Mouse (Mus musculus): Measurements from ENCODE around the gene Yipf1. TPM values are rescaled to one million over a fixed set of nuclear protein-coding genes. Genes with fewer than 3 reads are reported as not detected.

Yipf1 gene
- total RNA-seq (2021), result 10 to 100 TPM; 20.7 to 22.3 TPM

DNA sequence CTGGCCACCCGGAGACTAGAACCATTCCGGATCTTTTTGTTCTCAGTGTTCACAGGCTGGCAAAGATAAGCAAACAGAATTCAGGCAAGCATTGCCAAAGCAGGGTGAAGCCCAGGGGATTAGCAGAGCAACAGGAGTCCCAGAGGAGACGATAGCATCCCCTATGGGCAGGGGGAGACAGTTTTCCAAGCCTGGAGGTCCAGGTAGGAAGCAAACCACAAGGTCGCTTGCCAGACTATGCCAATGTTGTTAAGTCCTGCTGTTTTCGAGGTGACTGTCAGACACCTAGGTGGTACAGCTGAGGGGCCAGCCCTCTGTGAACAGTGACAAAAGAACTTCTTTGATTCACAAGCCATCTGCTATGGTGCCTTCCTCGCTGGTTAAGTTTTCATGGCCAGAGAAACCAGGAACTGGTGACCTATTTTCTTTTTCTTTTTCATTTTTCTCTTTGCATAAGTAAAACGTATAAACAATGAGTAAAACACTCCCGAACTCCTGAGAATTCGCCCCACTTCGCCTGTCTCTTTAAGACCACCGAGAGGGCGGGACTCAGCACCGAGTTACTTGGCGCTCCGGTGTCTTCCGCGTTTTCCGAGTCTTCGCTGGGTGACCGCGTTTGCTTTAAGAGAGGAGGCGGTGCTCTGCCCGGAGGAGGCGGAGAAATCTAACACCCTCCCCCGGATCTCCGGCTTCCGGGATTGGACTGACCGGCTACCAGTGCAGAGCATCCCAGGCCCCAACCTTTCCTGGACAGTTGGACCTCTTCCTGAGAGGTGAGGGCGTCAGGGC, at the start of gene Yipf1:
Yipf1 (plus strand) TSS at position 674 of the 789 bp plus-strand sequence.
- intact Hi-C loops (cut with DNase I), result loop anchor here (1.0 to 5.0 kb wide), 4 partner anchors 21 to 137 kb away; partner anchors contain the start of genes Hspb11, Lrrc42, Tceanc2 and Tmem59
- DNase-seq (ENCODE audit: low spot score), result peak; percentile 87

DNA sequence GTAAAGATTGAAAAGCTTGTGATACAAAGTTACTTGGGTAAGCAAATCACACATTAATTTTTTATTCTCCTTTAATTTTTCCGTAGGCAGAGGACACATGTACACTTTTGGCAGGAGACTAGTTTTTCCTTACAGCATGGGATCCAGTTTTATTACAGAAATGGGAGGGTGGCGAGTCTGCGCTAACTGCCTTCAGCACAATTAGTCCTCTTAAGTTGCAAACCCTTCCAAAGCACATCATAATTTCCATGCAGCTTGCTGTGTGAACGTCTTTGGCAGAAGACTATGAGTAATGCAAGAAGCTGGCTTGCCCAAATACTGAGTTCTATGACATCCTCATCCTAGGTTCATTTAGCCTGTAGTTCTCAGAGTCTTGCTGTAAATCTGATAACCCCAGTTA, 40.5 kb upstream of the Yipf1 start:
- no peak for DNase-seq (ENCODE audit: low spot score)
- intact Hi-C loops (cut with DNase I), result no loop called here

DNA sequence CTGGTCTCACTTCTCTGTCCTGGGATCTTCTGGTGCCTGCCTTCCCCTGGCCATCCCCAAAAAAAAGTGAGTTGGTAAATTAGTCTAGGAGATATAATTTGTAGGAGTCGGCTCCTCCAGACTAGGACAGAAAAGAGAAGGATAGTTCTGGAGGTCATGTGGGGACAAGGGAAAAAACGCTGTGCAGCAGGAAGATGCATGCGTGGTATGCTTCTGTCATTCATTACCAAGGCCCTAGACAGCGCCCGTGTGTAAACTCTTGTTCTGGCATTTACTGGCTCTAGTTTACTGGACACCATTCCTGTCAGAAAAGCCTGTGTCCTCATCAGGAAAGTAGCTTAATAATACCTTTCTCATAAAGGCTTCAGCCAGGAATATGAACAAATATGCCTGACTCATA, 39.7 kb upstream of the Yipf1 start:
- no peak for DNase-seq (ENCODE audit: low spot score)
- intact Hi-C loops (cut with DNase I), result no loop called here

DNA sequence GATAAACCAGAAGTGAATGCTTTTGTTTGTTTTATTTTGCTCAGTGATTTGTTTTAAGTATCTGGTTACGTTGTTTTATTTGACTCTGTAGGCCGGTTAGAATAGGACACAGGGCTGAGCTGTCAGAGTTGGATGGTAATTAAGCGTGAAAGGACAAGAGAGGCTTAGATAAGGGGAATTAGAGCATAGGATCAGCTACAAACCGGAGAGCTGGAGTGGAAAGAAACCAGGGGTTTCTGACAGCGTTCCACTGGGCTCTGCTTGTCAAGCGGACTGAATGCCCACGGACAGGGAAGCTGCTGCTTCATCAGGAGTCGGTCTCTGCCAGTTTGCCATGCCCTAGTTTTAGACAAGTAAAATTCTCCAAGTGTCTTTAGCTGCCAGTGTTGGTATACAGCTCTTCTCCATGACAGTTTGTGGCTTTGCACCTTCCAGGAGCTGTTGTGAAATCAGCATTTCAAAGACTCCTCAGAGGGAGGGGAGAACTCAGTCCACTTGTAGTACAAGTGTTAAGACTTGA, 35.9 kb upstream of the Yipf1 start:
- no peak for DNase-seq (ENCODE audit: low spot score)
- intact Hi-C loops (cut with DNase I), result no loop called here

DNA sequence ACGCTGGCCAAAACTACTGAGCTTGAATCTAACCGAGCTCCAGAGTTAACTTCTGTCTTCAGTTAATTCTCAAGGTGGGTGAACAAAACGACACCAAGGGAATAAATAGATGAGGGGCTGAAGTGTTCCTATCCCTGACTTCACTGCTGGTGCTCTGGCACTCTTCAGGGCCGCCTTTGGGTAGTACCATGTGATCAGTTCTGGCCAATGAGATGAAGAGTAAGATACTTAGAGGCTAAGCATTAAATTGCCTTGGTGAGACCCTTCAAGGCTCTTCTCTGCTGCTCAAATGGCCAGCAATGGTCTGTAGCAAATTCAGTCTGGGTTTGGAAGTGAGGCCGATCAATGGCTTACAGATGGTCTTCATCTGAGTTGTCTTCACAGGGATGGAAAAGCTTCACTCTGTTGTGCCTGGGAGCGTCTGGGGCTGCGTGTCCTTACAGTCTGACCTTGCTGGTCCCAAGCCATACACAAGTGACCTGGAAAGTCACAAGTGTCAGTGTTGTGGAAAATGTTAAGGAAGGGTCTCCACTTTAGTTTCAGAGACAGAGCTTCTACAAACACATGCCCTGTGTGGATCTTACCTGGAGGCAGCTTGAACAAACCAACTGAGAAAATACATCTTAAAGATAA, 33.2 kb upstream of the Yipf1 start:
- intact Hi-C loops (cut with DNase I), result no loop called here
- no peak for DNase-seq (ENCODE audit: low spot score)

DNA sequence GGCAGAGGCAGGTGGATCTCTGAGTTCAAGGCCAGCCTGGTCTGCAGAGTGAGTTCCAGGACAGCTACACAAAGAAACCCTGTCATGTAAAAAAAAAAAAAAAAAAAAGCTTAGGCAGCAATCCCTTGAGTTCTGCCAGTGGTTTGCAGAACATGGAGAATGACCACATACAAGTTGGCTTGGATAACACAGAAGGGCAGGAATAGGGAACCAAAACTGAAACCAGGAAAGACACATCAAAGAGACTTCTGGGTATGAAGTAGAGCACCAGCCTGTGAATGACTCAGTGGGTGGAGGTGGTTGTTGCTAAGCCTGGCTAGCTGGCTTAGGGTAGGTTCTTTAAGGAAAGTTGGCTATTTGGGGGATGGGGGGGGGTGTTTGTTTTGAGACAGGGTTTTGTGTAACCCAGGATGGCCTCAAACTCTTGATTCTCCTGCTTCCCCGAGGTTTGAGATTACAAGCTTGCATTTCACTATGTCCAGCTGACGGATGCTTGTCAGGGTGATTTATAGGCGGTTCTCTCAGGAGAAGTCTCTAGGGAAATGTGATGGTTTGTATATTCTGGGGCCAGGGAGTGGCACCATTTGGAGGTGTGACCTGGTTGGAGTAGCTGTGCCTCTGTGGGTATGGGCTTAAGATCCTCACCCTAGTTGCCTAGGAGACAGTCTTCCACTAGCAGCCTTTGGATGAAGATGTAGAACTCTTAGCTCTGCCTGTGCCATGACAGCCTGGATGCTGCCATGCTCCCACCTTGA, 28.5 kb upstream of the Yipf1 start:
- intact Hi-C loops (cut with DNase I), result no loop called here
- DNase-seq (ENCODE audit: low spot score), result no peak

DNA sequence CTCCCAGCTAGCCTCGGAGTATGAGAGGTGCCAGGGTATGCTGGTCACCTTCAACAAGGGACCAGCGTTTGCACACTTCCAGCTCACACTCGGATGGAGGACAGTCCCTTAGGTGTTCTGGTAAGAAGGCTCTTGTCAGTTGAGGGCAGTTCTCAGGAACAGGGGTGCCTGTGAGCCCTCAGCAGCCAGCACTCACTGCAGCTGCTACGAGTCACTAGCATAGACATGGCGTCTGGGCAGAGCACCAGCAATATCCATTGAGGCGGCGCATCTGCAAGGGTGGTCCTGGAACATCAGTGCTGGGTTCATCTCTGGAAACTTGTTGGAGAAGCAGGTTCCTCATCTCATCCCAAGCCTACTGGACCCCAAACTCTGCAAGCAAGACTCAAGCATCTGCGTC, 27.8 kb upstream of the Yipf1 start:
- intact Hi-C loops (cut with DNase I), result no loop called here
- no peak for DNase-seq (ENCODE audit: low spot score)

DNA sequence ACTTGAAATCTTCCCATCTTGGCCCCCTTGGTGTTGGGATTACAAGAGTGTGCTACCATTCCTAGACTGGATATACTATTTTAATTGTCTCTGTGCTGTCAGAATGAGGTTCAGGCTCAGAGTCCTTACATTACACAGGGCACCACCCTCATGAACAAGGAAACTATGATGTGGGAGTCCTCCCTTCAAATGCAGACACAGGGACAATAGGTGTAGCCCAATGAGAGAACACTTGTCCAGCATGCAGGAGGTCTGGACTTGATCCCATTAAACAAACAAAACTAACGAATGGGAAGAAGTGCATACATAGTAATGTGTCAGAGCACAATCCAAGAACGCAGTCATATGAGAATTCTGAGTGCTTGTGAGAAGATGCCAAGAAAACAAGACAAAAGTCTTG, 26.6 kb upstream of the Yipf1 start:
- intact Hi-C loops (cut with DNase I), result no loop called here
- no peak for DNase-seq (ENCODE audit: low spot score)

DNA sequence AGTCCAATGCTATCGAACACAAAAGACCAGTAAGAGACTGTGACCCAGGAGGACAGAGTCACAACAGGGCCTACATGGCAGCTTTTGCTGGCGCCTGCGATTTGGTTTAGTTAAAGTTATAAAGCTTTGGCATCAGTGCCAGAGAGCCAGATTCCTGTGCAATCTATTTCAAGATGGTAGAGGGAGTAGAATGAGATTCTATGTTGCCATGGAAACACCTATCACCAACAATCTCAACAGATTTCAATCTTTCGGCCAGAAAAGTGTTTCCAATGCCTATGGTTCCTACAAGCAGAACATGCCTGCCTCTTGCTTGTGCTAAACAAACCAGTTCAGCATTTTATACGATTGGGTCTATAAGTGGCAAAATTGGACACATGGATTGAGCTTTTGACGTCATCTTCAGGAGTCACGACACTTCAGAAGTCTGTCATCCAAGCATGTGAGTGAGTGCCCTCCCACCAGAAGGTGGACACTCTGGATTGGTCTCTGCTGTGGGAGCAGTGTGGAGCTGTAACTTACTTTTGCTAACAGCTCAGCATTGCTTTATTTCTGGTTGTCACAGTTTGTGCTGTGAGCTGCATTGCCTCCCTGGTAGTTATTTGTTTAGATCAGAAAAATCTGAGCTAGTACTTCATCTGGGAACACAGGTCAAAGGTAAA, 22.4 kb upstream of the Yipf1 start:
- no peak for DNase-seq (ENCODE audit: low spot score)
- intact Hi-C loops (cut with DNase I), result no loop called here

DNA sequence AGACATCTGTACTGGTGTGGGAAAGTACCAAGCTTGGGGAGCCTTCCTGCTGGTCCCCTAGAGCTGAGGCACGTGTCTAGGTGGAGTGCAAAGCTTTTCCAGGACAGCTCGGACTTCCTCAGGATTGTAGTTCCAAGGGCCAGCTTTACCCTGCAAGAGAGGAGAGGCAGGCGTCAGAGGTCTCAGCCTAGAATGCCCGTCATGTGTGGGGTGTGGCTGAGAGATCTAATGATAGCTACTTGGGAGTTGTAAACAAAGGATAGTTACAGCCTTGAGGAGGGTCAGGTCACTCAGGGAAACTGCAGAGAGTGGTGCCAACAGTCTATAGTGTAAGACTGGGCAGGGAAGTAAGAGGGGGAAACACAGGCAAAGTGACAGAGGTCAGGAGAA, 21.9 kb upstream of the Yipf1 start:
- DNase-seq (ENCODE audit: low spot score), result no peak
- intact Hi-C loops (cut with DNase I), result no loop called here

DNA sequence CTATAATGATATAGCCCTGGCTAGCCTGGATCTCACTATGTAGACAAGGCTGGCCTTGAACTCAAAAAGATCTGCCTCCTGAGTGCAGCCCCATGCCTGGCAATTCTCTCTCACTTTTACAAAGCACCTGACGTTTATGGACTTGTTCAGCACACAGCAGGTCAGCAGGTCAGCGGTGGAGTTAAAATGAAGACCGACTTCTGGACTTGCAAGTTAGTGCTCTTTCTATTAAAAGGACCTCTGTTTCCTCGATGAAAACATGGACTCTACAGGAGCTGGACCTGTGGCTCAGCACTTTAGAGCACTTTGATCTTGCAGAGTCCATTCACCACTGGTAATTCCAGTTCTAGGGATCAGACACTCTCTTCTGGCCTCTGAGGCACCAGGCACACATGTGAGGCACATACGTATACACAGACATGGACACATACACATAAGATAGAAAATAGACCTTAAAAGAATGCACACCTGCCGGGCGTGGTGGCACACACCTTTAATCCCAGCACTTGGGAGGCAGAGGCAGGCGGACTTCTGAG, 16.0 kb upstream of the Yipf1 start:
- no peak for DNase-seq (ENCODE audit: low spot score)
- intact Hi-C loops (cut with DNase I), result no loop called here

DNA sequence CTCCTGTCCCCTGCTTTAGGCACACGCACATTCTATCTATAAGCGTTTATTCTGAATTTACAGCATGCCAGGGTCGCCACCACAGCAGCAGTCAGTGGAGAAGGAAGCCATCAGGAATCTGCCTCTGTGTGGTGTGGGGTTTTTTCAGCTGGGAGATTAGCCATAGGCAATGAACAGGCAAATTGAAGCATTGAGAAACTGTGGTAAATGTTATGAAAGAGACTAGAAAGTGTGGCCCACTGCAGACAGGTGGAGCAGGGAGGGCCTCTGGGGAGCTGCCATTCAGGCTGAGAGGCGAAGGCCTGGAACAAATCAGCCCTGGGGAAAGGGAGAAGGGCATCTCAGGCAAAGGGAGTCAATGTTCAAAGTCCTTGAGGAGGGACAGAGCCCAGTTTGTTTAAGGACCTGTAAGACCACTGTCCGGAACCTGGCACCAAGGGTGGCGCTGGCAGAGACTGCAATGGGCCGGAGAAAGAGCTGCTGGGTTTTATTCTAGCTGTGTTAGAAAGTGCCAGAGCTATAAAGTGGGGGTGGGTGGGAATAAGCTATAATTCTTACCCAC, 14.3 kb upstream of the Yipf1 start:
- DNase-seq (ENCODE audit: low spot score), result no peak
- intact Hi-C loops (cut with DNase I), result no loop called here

DNA sequence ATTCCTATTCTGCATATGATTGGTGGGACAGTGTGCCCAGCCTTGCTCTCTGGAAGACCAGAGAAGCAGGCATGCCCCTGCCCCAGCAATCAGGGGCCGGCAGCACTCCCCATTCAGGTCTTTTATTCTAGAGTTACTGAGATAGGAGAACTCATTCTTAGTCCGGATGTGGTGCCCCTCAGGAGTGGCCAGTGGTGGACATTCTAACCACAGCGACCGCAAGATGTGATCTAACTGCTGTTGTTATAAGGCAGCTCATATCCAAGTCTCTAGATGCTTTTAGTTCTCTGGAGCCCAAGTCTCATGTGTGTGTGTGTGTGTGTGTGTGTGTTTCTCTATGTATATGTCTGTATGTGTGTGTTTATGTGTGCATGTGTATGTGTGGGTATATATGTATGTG, 13.8 kb upstream of the Yipf1 start:
- intact Hi-C loops (cut with DNase I), result no loop called here
- DNase-seq (ENCODE audit: low spot score), result no peak

DNA sequence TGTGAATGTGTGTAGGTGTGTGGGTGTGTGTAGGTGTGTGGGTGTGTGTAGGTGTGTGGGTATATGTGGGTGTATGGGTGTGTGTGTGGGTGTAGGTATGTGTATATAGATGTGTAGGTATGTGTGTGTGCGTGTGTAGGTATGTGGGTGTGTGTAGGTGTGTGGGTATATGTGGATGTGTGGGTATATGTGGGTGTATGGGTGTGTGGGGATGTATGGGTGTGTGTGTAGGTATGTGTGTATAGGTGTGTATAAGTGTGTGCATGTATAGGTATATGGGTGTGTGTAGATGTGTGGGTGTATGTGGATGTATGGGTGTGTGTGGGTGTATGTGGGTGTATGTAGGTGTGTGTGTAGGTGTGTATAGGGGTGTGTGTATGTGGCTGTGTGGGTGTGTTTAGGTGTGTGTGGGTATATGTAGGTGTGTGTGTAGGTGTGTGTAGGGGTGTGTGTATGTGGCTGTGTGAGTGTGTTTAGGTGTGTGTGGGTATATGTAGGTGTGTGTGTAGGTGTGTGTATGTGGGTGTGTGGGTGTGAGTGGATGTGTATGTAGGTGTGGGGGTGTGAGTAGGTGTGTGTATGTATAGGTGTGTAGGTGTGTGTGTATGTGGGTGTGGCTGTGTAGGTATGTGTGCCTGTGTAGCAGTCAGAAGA, 13.1 kb upstream of the Yipf1 start:
- intact Hi-C loops (cut with DNase I), result no loop called here
- DNase-seq (ENCODE audit: low spot score), result no peak

DNA sequence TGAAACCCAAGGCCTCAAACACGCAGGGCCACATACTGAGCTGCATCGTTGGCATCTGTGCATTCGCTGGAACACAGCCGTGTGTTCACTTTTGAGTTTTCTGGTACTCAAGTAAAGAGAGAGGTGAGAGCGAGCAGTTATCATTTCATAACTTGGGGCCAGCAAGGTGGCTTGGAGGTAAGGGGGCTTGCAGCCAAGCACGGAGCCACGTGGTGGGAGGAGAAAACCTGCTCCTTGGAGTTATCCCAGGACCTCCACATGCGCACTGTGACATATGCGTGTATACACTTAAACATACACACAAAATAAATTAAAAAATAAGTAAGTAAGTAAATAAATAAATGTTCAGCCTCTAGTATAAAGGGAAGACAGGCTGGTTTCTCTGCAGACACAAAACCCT, 11.9 kb upstream of the Yipf1 start:
- intact Hi-C loops (cut with DNase I), result no loop called here
- no peak for DNase-seq (ENCODE audit: low spot score)

DNA sequence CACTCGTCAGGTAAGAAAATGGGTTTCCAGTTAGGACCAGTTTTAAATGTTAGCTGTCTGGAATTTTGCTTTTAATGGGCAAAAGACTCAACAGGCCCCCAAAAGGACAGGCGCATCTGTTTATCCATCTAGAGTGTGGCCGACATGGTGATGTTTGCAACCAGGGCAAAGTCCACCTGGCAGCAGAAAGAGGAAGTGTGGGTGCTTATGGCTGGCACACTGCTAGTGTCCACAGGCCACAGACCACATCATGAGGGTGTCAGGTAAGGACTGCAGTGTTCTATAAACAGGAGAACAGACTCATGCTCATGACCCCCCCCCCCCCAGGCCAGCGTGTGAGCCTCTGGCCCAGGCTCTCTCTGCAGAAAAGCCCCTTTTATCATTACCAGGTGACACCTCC, 11.3 kb upstream of the Yipf1 start:
- intact Hi-C loops (cut with DNase I), result no loop called here
- DNase-seq (ENCODE audit: low spot score), result no peak

DNA sequence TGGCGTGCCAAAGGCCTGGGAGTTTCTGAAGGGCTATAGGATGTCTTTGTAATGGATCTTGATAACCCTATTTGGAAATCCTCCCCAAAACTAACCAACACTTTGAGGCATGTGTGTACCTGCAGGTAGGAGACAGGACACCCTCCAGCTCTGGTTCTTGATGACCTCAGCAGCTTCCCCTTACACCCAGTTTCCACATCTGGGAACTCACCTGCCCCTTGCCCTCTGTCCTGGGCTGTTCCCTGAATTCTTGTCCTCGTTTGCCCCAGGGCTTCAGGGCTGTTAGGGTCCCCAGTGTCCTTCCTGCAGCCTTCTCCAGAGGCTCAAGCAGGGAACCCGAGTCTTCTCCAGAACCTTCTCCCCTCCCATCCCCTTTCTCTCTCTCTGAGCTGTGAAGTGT, 10.6 kb upstream of the Yipf1 start:
- no peak for DNase-seq (ENCODE audit: low spot score)
- intact Hi-C loops (cut with DNase I), result no loop called here

DNA sequence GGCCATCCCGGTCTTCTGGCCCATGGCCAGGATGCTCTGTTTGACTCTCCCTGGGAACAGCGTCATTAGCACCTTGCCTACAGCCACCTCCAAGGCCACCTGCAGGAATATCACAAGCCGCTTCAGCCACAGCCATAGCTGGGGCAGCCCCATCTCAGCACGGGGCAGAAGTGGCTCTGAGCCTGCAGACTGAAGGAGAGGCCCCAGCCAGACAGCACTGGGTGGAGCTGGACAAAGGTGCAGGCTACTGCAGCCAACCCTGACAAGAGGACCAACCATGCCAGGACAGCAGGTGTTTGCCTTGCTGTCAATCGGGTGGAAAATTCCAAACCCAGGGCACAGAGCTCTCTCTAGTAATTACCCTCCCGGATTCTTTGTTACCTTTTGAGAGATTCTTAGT, 7.2 kb upstream of the Yipf1 start, which contains the start of gene Dio1:
Dio1 (minus strand) TSS at position 204 of the 400 bp plus-strand sequence.
- no peak for DNase-seq (ENCODE audit: low spot score)
- intact Hi-C loops (cut with DNase I), result no loop called here

DNA sequence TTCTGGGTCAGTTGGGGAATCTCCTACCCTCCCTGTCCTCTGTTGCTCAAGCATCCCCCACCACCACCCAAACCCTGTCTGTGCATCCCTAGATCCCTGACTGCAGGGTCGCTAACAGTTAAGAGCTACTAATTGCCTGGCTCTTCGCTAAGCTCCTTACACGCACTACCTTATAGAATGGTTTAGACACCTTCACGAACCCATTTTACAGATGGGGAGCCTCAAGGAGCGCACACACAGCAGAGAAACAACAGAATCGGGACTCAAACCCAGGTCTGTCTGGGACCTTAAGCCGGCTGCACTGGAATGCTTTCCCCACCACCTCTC, 279 bp downstream of the Yipf1 start:
- intact Hi-C loops (cut with DNase I), result loop anchor here (1.0 to 5.0 kb wide), 4 partner anchors 20 to 137 kb away; partner anchors contain the start of genes Hspb11, Lrrc42, Tceanc2 and Tmem59
- DNase-seq (ENCODE audit: low spot score), result no peak
